Mouse (Mus musculus) olfactory bulb, adult 2 months (tissue): Measurements from ENCODE around the gene Shc1.

Experiments used
- CTCF ChIP-seq: fragments of 200-500 bp; IDR thresholded peaks from 2 replicates; pipeline ENCODE4 v1.5.1; 2012; ENCODE audit warnings: low read depth, mild to moderate bottlenecking, low read length, moderate library complexity; ENCODE audit not compliant: insufficient read depth
- POLR2A ChIP-seq: fragments of 200-500 bp; IDR thresholded peaks from 2 replicates; pipeline ENCODE4 v1.6.1; 2012; ENCODE audit warnings: mild to moderate bottlenecking, low read depth, low read length, moderate library complexity; ENCODE audit not compliant: insufficient read depth

GRCm38 (mm10) chr3:89451916-89452315 is 33.7 kb downstream of the Shc1 start:
- no peak for TF ChIP-seq CTCF
- TF ChIP-seq POLR2A: no peak
